Mouse (Mus musculus): Measurements from ENCODE around the gene Ttc28. TPM values are rescaled to one million over a fixed set of nuclear protein-coding genes. Genes with fewer than 3 reads are reported as not detected.

Ttc28 gene
- polyA plus RNA-seq, 1 experiment from 2014 or later, result 3.5 TPM

DNA sequence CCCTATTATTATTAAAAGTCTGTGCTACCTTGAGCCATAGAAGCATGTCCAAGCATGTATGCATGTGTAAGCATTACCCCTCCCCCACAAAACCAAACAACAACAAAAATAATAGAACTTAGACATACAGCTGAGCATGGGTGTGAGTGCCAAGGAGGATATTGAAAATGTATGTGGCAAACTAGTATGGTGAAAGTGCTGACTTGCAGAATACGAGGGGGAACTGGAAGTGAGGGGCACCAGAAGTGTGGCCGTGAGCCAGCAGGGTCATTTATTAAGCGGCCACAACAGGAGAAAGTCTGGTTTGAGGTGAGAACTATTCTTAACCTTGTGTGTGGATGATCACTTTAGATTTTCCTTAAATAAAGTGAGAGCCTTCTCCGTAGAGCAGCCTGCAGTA is 148.7 kb downstream of the Ttc28 start:
- no peak for ATAC-seq (ENCODE audit: low FRiP score, low TSS enrichment)
- Histone ChIP-seq H3K4me1 (replicated peaks; ENCODE audit: control insufficient read depth, insufficient read depth) (peaks cover 7% of the 10 kb centered on the region; the same call in 1 of the 2 replicates), H3K4me2 (replicated peaks; ENCODE audit: low read depth) (no peak overlapping the region), H3K4me3 (ENCODE audit: low read depth, low read length) (no peak overlapping the region), H3K9ac (ENCODE audit: low read length) (no peak overlapping the region), H3K27ac (replicated peaks) (no peak overlapping the region), H3K9me3 (ENCODE audit: control insufficient read depth, low read length) (no peaks in the 10 kb centered on the region), H3K27me3 (ENCODE audit: control insufficient read depth, insufficient read depth, low read length) (peaks cover 2% of the 10 kb centered on the region; the same call in 1 of the 2 replicates), H3K36me3 (ENCODE audit: control insufficient read depth, insufficient read depth, low read length) (no peaks in the 10 kb centered on the region; the same call in 1 of the 2 replicates)
- 47% methylated on average over 4 of the region's 4 CpGs for WGBS
- DNase-seq (ENCODE audit: low spot score), result no peak
- TF ChIP-seq CTCF (IDR thresholded peaks at IDR 0.05; ENCODE audit: low read depth), result no peak
- TF ChIP-seq EP300 (optimal IDR thresholded peaks at IDR 0.05), result no peak

DNA sequence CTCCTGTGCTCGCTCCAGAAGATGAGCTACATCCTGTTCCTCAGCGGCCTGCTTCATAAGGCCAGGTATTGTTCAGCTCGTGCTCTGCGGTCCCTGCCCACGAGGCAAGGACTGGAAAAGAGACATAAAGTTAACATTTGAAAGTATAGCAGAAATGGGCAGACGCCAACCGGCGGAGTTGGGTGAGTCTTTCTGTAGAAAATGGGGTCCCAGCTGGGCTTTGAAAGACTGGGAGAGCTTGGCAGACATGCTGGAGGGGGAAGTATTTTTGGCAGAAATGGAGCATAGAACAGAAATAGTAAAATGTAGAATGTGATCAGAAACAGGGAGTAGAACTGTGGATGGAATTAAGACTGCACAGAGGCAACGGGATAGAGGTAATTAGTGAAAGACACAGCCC is 149.3 kb downstream of the Ttc28 start:
- Histone ChIP-seq H3K4me1 (replicated peaks; ENCODE audit: control insufficient read depth, insufficient read depth) (peaks cover 7% of the 10 kb centered on the region; the same call in 1 of the 2 replicates), H3K36me3 (ENCODE audit: control insufficient read depth, insufficient read depth, low read length) (no peaks in the 10 kb centered on the region; the same call in 1 of the 2 replicates), H3K4me3 (ENCODE audit: low read depth, low read length) (no peak overlapping the region), H3K27me3 (ENCODE audit: control insufficient read depth, insufficient read depth, low read length) (no peaks in the 10 kb centered on the region), H3K9ac (ENCODE audit: low read length) (no peak overlapping the region), H3K27ac (replicated peaks) (no peak overlapping the region), H3K9me3 (ENCODE audit: control insufficient read depth, low read length) (no peaks in the 10 kb centered on the region), H3K4me2 (replicated peaks; ENCODE audit: low read depth) (no peak overlapping the region)
- DNase-seq (ENCODE audit: low spot score) (no peak), ATAC-seq (ENCODE audit: low FRiP score, low TSS enrichment) (no peak)
- WGBS, result 69% methylated on average over 9 of the region's 9 CpGs
- TF ChIP-seq EP300 (optimal IDR thresholded peaks at IDR 0.05) (no peak), CTCF (IDR thresholded peaks at IDR 0.05; ENCODE audit: low read depth) (no peak)

DNA sequence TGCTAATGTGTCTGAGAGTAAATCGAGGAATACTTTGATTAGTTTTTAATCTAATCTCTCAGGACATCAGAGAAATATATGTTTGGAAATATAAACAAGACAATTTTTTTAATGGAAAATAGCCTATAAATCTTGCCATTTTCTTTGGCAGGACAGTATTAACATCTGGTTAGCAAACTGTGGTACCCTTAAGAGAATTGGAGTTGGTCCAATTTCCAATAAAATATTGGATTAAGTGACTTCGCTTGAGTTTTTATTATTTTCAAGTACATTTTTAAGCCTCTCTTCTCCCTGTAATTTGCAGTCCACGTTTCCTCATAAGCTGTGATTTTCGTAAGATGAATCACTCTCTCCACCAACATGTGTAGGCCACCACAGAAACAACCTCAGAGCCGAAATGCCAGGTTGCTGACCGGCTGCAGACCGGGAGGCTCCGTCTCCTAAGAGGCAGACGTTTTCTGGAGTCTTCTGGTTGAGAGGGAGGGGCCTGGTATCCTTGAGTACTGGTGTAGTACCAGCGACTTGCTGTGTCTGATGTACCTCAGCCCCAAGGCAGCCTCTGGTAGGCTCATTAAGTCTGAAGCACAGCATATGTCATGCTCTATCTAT is 153.2 kb downstream of the Ttc28 start:
- Histone ChIP-seq H3K9me3 (ENCODE audit: control insufficient read depth, low read length) (no peaks in the 10 kb centered on the region), H3K4me1 (replicated peaks; ENCODE audit: control insufficient read depth, insufficient read depth) (0 out of 2 replicates have a peak, but pooled peaks cover 3% of the 10 kb centered on the region), H3K4me3 (ENCODE audit: low read depth, low read length) (no peak overlapping the region), H3K9ac (ENCODE audit: low read length) (no peak overlapping the region), H3K27me3 (ENCODE audit: control insufficient read depth, insufficient read depth, low read length) (no peaks in the 10 kb centered on the region), H3K4me2 (replicated peaks; ENCODE audit: low read depth) (no peak overlapping the region), H3K36me3 (ENCODE audit: control insufficient read depth, insufficient read depth, low read length) (no peaks in the 10 kb centered on the region; the same call in 1 of the 2 replicates), H3K27ac (replicated peaks) (no peak overlapping the region)
- 48% methylated on average over 10 of the region's 10 CpGs for WGBS
- TF ChIP-seq EP300 (optimal IDR thresholded peaks at IDR 0.05), result no peak
- no peak for TF ChIP-seq CTCF (IDR thresholded peaks at IDR 0.05; ENCODE audit: low read depth)
- DNase-seq (ENCODE audit: low spot score) (no peak), ATAC-seq (ENCODE audit: low FRiP score, low TSS enrichment) (no peak)

DNA sequence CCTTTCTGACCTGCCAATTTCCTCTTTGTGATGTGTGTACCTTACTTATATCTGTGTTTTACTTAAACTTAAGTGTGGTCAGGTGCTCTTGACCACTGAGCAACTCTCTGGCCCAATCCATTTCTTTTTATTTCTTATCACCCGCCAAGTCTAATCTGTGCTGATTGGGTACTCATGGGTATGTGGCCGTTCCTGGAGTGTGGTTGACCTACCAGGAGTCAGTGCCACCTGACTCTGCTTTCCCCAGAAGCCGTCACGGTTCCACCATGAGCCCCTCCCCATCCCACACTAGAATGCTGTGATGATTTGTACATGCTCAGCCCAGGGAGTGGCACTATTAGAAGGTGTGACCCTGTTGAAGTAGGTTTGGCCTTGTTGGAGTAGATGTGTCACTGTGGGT is 153.9 kb downstream of the Ttc28 start:
- Histone ChIP-seq H3K4me1 (replicated peaks; ENCODE audit: control insufficient read depth, insufficient read depth) (0 out of 2 replicates have a peak, but pooled peaks cover 3% of the 10 kb centered on the region), H3K27me3 (ENCODE audit: control insufficient read depth, insufficient read depth, low read length) (no peaks in the 10 kb centered on the region), H3K36me3 (ENCODE audit: control insufficient read depth, insufficient read depth, low read length) (no peaks in the 10 kb centered on the region; the same call in 1 of the 2 replicates), H3K9ac (ENCODE audit: low read length) (no peak overlapping the region), H3K27ac (replicated peaks) (no peak overlapping the region), H3K9me3 (ENCODE audit: control insufficient read depth, low read length) (no peaks in the 10 kb centered on the region), H3K4me2 (replicated peaks; ENCODE audit: low read depth) (no peak overlapping the region), H3K4me3 (ENCODE audit: low read depth, low read length) (no peak overlapping the region)
- 75% methylated on average over 4 of the region's 4 CpGs for WGBS
- DNase-seq (ENCODE audit: low spot score) (peak; percentile 37), ATAC-seq (ENCODE audit: low FRiP score, low TSS enrichment) (peak; percentile 80)
- TF ChIP-seq CTCF (IDR thresholded peaks at IDR 0.05; ENCODE audit: low read depth) (no peak), EP300 (optimal IDR thresholded peaks at IDR 0.05) (no peak)

DNA sequence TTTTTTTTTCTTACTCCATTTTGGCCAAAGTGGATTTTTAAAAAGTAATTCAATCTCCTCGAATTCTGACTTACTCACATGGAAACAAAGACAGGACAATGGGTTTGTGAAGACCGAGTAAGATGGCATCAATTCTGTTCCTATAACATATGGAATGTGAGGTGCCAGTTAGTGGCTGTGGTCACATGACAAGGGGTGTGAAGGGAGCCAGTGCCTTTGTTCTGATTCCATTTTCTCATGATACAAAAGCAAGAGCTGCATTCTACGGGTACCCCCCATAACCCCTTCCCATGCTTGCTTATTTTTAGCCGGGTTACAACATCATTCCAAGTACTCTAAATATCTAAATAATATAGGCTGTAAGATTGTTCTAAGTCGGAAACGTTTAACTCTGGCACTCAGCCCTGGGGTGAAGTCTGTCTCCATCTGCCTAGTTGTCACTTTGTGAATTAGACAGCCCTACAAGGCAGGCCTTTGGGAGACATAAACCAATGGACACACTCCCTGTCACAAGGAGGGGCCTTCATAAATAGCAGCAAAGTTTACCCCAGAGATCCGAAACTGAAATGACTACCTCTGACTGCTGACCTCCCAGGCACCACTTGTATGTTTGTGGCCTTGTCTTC is 157.6 kb downstream of the Ttc28 start:
- Histone ChIP-seq H3K4me2 (replicated peaks; ENCODE audit: low read depth) (no peak overlapping the region), H3K4me3 (ENCODE audit: low read depth, low read length) (no peak overlapping the region), H3K27me3 (ENCODE audit: control insufficient read depth, insufficient read depth, low read length) (no peaks in the 10 kb centered on the region), H3K9me3 (ENCODE audit: control insufficient read depth, low read length) (no peaks in the 10 kb centered on the region), H3K9ac (ENCODE audit: low read length) (no peak overlapping the region), H3K4me1 (replicated peaks; ENCODE audit: control insufficient read depth, insufficient read depth) (no peaks in the 10 kb centered on the region), H3K36me3 (ENCODE audit: control insufficient read depth, insufficient read depth, low read length) (no peaks in the 10 kb centered on the region), H3K27ac (replicated peaks) (no peak overlapping the region)
- 64% methylated on average over 7 of the region's 7 CpGs for WGBS
- TF ChIP-seq CTCF (IDR thresholded peaks at IDR 0.05; ENCODE audit: low read depth) (no peak), EP300 (optimal IDR thresholded peaks at IDR 0.05) (no peak)
- ATAC-seq (ENCODE audit: low FRiP score, low TSS enrichment), result no peak
- no peak for DNase-seq (ENCODE audit: low spot score)

DNA sequence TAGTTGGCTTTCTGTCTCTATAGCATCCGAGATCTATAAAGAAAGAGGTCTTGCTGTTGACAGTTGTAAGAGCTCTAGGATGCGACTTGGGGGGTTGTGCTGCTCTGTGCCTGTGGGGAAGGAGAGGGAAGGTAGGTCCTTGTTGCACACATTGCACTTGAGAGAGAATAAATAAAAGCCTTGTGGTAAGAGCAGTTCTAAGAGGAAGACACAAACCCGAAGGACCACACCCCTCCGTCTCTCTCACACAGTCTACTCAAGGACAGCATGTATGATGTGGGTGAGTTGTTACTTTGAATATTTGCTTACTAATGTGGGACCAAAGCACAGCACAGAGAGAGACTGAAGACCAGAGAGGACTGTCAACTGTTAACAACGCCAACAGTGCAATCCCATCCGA is 160.2 kb downstream of the Ttc28 start:
- TF ChIP-seq EP300 (optimal IDR thresholded peaks at IDR 0.05) (no peak), CTCF (IDR thresholded peaks at IDR 0.05; ENCODE audit: low read depth) (no peak)
- DNase-seq (ENCODE audit: low spot score), result no peak
- H3K27me3 ChIP-seq (ENCODE audit: control insufficient read depth, insufficient read depth, low read length), result no peaks in the 10 kb centered on the region
- H3K9me3 ChIP-seq (ENCODE audit: control insufficient read depth, low read length), result no peaks in the 10 kb centered on the region
- H3K4me2 ChIP-seq (replicated peaks; ENCODE audit: low read depth), result no peak overlapping the region
- no peak overlapping the region for H3K27ac ChIP-seq (replicated peaks)
- no peaks in the 10 kb centered on the region for H3K36me3 ChIP-seq (ENCODE audit: control insufficient read depth, insufficient read depth, low read length)
- no peak overlapping the region for H3K9ac ChIP-seq (ENCODE audit: low read length)
- no peak overlapping the region for H3K4me3 ChIP-seq (ENCODE audit: low read depth, low read length)
- WGBS, result 68% methylated on average over 6 of the region's 6 CpGs
- no peak for ATAC-seq (ENCODE audit: low FRiP score, low TSS enrichment)
- no peaks in the 10 kb centered on the region for H3K4me1 ChIP-seq (replicated peaks; ENCODE audit: control insufficient read depth, insufficient read depth)

All from stomach, postnatal 0 days (tissue).